Mouse (Mus musculus) spleen, adult 12 weeks (tissue): ENCODE results near the gene Plekhm3.

Experiments used
- DNase-seq: peaks from one replicate; pipeline ENCODE4 v3.0.0; 2022; ENCODE audit warnings: low spot score

Plekhm3 gene

DNA sequence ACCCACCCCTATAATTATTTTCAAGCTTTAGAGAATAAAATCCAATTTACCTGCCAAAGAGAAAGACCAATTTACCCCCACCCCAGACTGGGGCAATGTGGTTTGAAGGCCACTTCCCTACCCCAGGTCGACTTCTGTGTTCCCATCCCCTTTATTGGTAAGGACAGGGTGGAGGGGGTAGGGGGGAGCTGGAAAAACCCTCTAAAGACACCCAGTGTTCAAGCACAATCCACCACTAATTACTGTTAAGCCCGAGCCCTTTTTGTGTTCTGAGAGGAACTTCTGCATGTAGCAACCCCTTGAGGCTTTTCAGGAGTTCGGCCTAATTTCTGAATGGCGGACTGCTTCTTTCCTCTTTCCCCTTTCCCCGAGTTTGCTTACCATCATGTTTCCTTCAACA is 177.2 kb downstream of the Plekhm3 start:
- no peak for DNase-seq

DNA sequence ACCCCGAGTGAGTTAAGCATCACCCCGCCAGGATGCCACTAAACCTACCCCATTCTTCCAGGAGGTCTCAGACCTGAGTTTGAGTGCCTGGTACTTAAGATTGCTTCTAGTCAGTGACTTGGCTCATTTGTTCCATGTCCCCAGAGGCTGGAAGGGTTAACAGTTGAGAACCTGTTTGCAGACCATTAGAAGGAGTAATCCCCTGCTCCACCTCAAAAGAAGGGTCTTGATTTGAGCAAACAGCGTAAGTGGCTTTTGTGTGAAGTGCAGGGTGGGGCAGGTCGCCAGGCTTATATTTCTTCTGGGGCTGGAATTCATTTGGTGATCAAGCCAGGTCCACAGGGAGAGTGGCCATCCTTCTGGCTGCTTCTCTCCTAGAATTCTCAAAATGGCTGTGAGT is 183.3 kb downstream of the Plekhm3 start:
- DNase-seq = no peak

DNA sequence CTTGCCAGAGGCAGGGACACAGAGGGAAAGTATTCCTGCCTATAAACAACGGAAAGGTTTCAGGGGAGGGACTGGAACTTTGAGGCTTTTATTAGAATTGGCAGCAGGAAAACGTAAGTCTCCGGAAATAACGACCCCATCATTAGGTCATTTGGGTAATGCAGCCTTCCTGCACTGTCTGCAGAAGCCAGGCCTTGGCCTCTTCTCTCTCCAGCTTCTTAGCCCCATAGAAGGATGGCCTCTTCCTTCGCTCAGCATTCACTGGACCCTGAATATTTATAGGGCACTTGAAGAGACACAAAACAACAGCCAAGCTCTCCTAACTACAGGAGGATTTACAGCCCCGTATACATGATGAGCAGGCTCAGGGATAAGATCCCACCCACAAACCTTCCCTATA is 186.5 kb downstream of the Plekhm3 start:
- DNase-seq = no peak

DNA sequence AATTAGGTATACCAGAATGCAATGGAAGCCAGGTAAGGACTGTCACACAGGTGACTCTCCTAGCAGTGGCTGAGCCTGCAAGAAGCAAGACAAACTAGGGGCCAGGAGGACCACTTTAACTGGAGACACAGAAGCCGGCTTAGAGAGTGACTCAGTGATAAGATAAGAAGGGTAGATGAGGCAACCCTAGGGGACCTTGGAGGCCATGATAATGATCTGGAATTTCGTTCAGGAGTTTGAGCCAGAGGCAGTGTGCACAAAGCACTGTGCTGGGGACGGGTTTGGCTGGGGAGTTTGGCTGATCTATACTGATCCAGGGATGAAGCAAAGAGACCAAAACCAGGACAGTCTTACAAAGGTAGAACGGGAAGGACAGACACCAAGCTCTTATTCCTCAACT is 195.0 kb downstream of the Plekhm3 start:
- no peak for DNase-seq

DNA sequence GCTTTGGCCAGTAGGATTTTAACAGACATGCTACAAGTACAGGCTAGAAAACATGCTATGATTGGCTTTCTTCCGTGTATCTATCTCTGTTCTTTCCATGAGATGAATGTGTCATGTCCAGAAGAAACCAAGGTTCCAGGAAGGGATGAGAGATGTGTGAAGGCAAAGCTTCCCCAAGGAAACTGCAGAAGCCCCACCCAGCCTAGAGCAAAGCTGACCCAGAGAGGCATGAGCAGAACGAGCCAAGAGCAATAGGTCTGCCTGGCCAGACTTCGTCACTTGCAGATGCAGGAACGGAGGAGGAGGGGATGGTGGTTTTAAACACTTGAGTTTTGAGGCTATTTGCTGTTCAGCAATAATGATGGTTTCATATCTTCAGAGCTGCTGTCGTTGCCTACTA is 198.9 kb downstream of the Plekhm3 start:
- DNase-seq = no peak

DNA sequence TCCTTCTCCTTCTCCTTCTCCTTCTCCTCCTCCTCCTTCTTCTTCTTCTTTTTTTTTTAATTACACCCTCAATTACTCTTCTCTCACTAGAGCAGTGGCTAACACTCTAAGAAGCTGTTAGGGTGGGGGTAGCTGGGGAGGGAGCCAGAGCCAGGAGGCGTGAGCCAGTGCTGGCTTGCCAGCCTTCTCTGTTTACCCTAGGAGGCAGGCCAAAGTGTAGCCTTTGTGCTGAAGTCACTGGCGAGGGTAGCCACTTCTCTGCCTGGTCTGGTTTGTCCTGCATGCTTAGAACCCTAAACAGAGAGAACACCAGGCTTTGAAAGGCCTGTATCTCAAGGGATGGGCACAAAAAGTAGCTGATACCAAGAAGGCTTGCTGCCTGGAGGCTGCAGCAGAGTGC is 199.4 kb downstream of the Plekhm3 start:
- DNase-seq = no peak

DNA sequence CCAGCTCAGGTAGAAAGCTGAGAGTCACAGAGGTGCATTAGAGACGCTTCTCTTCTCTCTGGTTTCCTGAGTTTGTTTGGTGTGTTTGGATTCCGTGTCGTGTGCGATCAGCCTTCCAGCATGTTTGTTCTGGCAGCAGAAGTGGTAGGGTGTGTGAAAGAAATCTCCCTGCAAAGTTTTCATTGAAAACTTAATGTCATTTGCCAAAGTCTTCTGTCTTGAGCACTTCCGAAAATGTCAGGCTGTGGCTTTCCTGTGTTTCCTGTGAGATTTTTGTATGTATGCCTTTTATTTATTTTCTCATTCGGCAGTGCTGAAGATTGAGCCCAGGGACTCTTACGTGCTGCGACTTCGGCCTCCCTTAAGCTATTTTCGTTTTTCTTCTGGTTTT is 200.0 kb downstream of the Plekhm3 start:
- DNase-seq = no peak

DNA sequence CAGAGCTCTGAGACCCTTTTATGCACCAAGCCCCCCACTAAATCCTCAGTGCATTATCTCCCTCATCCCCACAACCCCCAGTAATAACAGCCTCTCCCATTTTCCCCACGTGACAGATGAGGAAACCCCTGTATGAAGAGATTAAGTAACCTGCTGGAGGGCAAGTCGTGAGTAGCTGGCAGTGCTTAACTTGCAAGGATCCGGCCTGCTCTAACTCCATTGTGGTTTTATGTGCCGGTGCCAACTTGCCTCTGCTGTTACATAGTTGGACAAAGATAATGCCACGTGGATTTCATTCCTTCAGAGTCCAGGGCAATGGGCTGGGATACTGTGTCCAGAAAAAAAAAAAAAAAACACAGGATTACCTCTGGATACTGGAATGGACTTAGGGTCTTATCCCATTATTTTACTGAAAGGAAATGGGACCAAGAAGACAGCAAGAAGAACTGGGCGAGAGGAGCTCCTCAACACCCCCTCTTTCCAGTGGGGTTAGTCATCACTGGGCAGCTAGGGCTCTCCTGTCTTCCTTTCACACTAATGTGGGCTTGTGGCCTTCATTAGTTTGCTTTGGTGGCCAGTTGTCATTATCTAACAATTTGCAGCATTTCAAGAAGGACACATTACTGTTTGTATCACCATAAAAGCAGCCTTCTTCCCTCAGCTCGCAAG is 200.5 kb downstream of the Plekhm3 start:
- DNase-seq = no peak

DNA sequence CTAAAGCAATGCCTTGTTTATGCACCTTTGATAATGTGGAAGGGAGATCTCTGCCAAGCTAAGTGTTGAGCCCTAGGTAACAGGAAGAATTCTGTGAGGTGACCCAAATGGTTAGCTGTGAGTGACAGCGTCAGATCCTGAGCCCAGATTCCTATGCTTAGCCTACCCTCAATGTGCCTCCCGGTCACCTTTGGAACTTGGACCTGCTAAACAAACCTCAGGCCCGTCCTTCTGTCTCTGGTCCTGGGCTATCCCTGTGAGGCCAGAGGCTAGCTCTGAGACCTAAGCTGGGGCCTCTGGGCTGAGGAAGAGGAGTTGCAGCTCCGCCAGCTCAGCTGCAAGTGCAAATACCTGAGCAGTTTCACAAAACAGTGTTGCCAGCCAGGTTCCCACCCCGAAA is 202.0 kb downstream of the Plekhm3 start:
- DNase-seq = no peak

DNA sequence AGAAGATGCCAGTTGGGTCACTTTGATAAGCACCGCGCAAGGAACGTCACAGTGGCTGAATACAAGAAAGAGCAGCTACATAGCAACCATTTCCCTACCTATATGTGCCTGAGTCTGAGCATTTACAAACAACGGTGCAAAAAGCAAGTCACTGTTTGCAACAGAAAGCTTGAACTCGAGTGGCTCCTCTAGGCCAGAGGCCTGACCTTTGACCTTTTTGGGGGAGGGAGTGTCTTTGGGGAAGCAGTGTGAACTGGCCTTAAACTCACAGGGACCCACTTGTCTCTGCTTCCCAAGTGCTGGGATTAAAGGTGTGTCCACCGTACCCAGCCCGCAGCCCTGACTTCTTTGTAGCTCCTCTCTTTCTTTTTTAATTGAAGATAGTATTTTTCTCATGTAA is 203.0 kb downstream of the Plekhm3 start:
- DNase-seq = no peak

DNA sequence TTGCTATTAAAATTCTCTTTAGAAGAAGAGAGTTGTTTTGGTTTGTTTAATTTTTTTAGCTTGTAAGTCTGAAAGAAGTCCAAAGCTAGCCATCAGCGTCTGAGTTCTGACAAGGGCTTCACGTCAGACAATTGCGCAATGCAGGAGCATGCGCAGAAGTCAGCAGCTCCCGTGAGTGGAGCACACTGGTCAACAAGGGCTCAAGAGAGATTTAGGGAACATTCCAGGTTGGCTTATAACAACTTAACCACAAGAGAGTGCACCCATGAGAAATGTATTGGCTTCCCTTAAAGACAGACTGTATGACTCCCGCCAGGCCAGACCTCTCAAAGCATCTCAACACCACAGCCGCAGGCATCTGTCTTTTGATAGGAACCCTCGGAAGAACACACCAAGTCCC is 203.5 kb downstream of the Plekhm3 start:
- DNase-seq = no peak

DNA sequence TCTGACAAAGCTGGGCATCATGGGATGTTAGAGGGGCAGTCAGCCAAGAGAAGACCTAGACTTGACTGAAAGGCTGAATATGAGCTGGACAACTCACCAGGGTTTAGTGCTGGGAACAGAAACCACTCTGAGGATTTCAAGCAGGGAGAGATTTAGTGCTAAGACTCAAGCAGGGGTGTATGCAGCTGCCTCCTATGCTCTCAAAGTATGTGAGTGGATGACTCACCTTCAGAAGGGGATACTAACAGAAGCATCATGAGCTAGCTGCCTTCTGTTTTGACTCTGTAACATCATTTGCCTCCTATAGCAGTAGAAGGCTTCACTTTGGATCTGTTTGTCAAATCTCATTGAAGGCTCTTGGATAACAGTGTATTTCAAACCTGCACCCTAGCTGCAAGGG is 212.0 kb downstream of the Plekhm3 start:
- DNase-seq = no peak

DNA sequence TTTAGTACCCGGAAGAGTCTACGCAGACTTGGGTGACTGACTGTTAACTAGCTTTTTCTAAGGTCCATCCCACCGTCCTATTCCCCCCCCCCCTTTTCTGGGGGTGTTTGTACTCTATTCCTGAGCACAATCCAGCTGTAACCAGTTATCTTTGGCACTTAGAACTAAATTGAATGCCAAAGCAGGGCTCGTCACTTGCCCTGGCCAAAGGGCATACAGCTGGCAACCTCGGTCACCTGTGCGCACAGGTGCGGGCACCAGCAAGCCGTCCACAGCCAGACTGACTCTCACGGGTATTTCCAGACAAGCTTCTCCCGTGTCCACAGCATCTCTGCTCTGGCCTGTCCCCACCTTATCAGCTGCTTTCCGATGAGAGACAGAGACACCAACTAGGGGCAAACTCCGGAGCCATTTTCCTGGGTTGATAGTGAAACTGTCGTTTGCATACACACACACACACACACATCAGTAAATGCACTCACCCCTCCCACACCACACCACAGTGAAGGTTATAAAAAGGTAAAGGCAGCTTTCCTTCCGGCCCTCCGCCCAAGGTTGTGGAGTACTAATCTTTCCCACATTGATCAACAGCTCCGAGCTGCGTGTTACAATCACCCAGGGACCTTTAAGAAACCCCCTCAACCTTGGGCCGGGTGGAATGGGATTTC is 213.7 kb downstream of the Plekhm3 start:
- DNase-seq = no peak

DNA sequence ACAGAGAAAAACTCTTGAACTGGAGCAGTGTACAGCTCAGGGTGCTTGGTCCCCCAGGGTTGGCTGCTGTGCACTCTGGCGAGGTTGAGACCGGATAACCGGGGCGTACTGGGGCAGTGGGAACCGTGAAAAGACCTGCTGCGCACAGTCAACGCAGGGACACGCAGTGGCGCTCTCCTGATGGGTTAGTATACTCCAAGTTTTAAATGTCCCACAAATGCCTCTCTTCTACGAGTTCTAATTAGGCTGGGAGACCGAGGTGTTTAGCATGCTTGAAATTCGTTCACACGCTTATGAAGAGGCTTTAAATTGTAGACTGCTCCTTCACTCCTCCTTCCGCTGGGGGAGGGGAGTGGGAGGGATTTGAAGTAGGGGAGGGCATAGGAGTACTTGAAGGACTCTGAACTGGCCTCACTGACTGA is 218.0 kb downstream of the Plekhm3 start:
- DNase-seq = peak; percentile 22

DNA sequence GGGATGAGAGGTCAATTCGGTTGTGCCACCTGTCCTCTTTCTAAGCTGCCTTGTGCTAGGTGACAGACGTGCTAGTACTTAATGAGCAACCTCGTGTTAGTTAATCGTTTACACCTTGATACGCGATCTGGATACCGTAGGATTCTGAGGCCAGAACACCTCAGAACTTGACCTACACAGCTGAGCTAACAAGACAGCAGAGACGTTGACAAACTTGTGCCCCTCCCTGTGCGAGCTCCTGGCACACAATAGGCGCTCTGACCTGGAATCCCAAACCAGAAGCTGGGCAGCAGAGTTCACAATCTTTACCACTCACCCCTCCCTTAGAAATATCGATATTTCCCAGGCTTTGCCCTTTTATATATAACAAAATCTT is 218.5 kb downstream of the Plekhm3 start:
- no peak for DNase-seq

DNA sequence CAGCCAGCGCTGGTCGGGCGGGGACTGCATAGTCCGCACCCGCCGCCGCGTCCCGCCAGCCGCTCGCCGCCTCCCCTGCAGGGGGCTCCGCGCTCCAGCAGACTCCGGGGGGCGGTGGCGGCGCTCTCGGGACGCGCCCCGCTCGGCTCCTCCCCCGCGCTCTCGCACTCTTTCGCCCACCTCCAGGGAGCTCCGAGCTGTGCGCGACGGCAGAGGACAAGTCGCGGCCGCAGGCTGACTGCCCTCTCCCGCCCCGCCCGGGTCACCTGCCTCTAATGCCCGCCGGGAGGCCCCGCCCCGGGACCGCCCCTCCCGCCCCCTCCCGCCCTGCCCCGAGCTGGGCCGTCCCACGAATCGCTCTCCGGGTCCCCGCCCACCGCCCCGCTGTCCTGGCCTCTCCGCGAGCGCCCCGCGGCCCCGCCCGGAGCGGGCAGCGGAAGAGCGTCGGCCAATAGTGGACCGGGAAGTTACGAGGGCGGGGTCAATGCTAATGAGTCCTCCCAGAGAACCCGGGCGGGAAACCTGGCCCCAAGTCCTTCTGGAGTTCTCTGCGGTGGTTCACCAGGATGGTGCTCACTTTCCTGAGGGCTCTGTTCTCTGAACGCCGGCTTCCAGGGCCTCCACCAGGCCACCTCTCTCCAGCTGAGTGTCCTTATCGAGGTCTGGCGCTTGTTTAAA is 219.0 kb downstream of the Plekhm3 start, which contains the start of gene Fzd5:
Gene Fzd5, minus strand, starts transcription at position 250 of the 678 bp plus-strand sequence.
- peak; percentile 84 for DNase-seq

DNA sequence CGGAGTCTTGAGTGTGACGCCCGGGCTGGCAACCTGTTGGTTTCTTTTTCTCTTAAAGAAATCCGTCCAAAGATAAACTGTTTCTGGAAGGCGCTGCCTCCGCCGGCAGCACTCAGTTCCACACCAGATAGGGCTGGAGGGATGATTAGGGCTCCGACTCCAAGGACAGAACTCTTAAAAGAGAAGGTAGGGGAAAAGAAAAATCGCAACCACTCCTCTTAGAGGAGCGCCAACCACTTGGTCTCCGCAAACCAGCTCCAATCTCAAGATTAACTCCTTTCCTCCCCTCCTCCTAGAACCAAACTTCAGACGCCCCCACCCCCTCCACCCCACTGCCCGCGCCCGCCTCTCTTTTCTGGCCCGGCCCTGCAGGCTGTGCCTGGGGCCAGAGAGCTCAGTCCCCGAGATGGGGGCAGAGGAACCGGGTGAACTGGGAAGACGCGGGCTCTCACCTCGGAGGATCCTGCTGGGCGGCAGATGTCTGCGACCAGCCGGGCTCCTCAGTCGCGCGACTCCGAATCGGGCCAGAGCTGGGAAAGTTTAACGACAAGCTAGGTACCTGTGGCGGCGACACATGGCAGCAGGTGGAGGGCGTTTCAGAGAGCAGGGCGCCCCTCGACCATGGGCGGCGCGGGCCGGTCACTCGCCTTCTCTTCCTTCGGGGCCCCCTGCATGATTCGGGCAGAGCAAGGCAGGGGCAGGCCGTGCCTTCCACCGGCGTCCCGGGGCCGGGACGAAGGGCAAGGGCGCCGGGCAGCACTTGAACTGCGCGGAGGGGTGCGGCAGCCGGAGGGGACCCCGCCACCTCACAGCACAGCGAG is 219.7 kb downstream of the Plekhm3 start:
- DNase-seq = no peak
